Mouse (Mus musculus) embryonic facial prominence, embryonic 11.5 days (tissue): ENCODE data around the gene Kcnd3. TPM values are rescaled to one million over a fixed set of nuclear protein-coding genes. Genes with fewer than 3 reads are reported as not detected.

ENCODE experiments used
- ATAC-seq: fragments of 200-750 bp; cut with Nextera tagmentation; replicated peaks from 2 replicates; pipeline ENCODE4 v1.8.0; 2017; ENCODE audit warnings: low read depth; ENCODE audit not compliant: insufficient number of reproducible peaks, low FRiP score, low TSS enrichment
- DNase-seq: peaks from one replicate; pipeline ENCODE4 v3.0.0-alpha.2; 2015; ENCODE audit warnings: low spot score
- H3K27ac ChIP-seq: fragments of 300-500 bp; sonication (generic); replicated peaks from 2 replicates; pipeline ENCODE4 v1.5.1; 2014; ENCODE audit warnings: mild to moderate bottlenecking, low read depth, low read length, control low read depth
- H3K27me3 ChIP-seq: fragments of 300-500 bp; sonication (generic); 2 replicates; pipeline ENCODE4 v1.6.1; 2014; ENCODE audit warnings: mild to moderate bottlenecking, low read length, moderate library complexity, mixed read lengths; ENCODE audit not compliant: control insufficient read depth, insufficient read depth
- H3K36me3 ChIP-seq: fragments of 300-500 bp; sonication (generic); replicated peaks from 2 replicates; pipeline ENCODE4 v1.6.1; 2014; ENCODE audit warnings: low read depth, mild to moderate bottlenecking, low read length, moderate library complexity, mixed read lengths; ENCODE audit not compliant: control insufficient read depth, insufficient read depth
- H3K4me1 ChIP-seq: fragments of 300-500 bp; sonication (generic); 2 replicates; pipeline ENCODE4 v1.6.1; 2014; ENCODE audit warnings: low read length, mixed read lengths; ENCODE audit not compliant: control insufficient read depth, insufficient read depth
- H3K4me2 ChIP-seq: fragments of 300-500 bp; sonication (generic); 2 replicates; pipeline ENCODE4 v1.6.1; 2014; ENCODE audit warnings: low read depth, mild to moderate bottlenecking, control low read depth, low read length, moderate library complexity
- H3K4me3 ChIP-seq: fragments of 300-500 bp; sonication (generic); 2 replicates; pipeline ENCODE4 v1.5.1; 2014; ENCODE audit warnings: low read depth, low read length, control low read depth
- H3K9ac ChIP-seq: fragments of 300-500 bp; sonication (generic); replicated peaks from 2 replicates; pipeline ENCODE4 v1.6.1; 2014; ENCODE audit warnings: mild to moderate bottlenecking, control low read depth, low read length
- H3K9me3 ChIP-seq: fragments of 300-500 bp; sonication (generic); replicated peaks from 2 replicates; pipeline ENCODE4 v1.6.1; 2016; ENCODE audit warnings: mild to moderate bottlenecking, low read length, inconsistent platforms, mixed read lengths; ENCODE audit not compliant: control insufficient read depth
- WGBS: fragments of 180-500 bp; shearing (Covaris S2); extraction: QIAGEN DNeasy Blood & Tissue Kit; methylation state at CpG from one replicate; pipeline ENCODE4 v1.1.7; 2014; 5-methylcytosine and 5-hydroxymethylcytosine counted together
- polyA plus RNA-seq: library from polyadenylated mRNA; unstranded; fragments of >200 nt; fragmentation: Nextera tagmentation; extraction: Ambion mirVana; gene quantifications from 2 replicates; pipeline ENCODE4 v1.2.1, GENCODE M21; 2014

The Kcnd3 gene
- polyA plus RNA-seq, 1 experiment from 2014 or later = 0.59 TPM

DNA sequence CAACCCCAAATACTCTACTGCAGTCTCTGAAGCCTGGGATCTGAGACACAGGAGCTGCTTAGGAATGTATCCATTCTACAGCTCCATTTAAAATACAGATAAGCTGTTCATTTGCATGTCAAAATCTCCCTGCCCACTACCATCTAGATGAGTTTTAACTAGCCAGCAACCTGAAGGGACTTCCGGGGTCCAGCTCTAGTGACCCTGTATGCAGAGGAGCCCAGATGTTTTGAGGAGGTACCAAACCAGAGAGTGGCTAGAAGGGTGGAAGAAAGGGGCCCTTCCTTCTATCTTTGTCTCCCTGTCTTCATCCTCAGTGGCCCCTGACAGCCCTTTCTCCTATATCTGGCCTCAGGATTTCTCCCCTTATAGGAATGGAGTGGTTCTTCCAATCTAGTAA is 218.7 kb downstream of the Kcnd3 start:
- no peak for ATAC-seq
- WGBS = 86% methylated on average over 1 of the region's 1 CpGs
- DNase-seq = no peak
- no peak overlapping the region for H3K4me2 ChIP-seq
- no peak overlapping the region for H3K4me3 ChIP-seq
- H3K4me1 ChIP-seq = no peaks in the 10 kb centered on the region
- no peaks in the 10 kb centered on the region for H3K36me3 ChIP-seq
- no peaks in the 10 kb centered on the region for H3K9me3 ChIP-seq
- no peak overlapping the region for H3K27ac ChIP-seq
- no peak overlapping the region for H3K9ac ChIP-seq
- no peaks in the 10 kb centered on the region for H3K27me3 ChIP-seq

DNA sequence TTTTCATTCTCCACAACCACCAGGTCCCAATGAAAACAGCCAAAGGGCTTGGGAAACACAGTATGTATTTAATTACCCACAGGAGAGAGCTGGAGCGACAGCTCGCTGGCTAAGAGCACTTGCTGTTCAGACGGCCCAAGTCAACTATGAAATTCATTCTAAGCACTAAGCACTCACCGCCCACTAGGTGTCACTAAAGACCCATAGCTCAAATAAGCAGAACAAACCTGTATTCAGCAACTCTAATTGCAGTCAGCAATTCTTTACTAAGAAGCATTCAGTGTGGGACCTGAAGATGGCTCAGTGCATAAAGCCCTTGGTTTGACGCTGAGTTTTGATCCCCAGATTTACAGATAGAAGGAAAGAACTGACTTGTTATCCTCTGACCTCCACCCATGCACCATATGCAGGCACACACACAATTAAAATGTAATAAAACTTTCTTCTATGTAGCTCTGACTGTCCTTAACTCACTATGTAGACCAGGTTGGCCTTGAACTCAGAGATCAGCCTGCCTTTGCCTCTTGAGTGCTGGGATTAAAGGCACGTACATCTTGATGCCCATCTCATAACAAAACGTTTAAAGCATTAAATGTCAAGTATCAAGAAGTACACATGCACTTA is 222.6 kb downstream of the Kcnd3 start:
- ATAC-seq (peak; percentile 48; the same call in 1 of the 2 replicates), DNase-seq (peak; percentile 90)

DNA sequence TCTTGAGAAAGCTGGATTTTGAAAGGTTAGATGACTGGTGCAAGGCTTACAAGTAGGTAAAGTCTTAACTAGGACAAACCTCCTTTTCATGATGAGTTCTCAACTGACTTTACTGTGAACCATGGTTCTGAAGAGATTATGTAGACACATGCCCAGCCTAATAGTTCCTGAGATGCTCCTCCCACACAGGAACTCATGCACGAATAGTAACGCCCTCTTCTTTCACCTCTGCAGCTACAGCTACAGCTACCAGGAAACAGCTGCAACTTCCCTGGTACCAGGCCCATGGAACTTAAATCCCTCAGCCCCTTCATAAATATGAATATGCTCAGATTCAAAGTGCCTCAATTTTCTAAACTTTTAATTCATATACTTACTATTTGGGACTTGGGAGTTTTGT is 223.8 kb downstream of the Kcnd3 start:
- Histone ChIP-seq H3K27ac (no peak overlapping the region), H3K9me3 (no peaks in the 10 kb centered on the region), H3K4me1 (no peaks in the 10 kb centered on the region), H3K36me3 (peaks cover 3% of the 10 kb centered on the region; the same call in 1 of the 2 replicates), H3K27me3 (no peaks in the 10 kb centered on the region), H3K9ac (no peak overlapping the region), H3K4me2 (no peak overlapping the region), H3K4me3 (no peak overlapping the region)
- no peak for ATAC-seq
- 64% methylated on average over 2 of the region's 2 CpGs for WGBS
- DNase-seq = no peak

More for the DNA sequence above, 222.6 kb downstream of the Kcnd3 start:
- peaks cover 3% of the 10 kb centered on the region; the same call in 1 of the 2 replicates for H3K36me3 ChIP-seq
- H3K9ac ChIP-seq = no peak overlapping the region
- H3K4me1 ChIP-seq = no peaks in the 10 kb centered on the region
- H3K4me3 ChIP-seq = no peak overlapping the region
- 20% methylated on average over 7 of the region's 7 CpGs for WGBS
- H3K4me2 ChIP-seq = no peak overlapping the region
- no peak overlapping the region for H3K27ac ChIP-seq
- no peaks in the 10 kb centered on the region for H3K27me3 ChIP-seq
- H3K9me3 ChIP-seq = no peaks in the 10 kb centered on the region

DNA sequence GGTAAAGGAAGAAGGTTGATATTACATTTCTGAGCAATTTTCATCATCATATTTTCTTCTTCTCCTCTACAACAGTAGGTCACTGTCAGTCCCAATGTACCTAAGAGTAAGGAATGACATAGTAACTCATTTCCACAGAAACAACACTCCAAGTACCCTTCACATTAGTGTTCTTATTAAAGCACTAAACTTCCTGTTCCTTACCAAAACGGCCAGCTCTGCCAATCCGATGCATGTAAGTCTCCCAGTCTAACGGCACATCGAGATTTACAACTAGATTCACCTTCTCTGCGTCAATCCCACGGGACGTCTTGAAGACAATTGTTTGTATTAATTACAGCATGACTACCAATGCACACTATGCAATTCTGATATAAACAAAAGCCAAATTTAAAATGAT is 228.2 kb downstream of the Kcnd3 start:
- Histone ChIP-seq H3K36me3 (peaks cover 3% of the 10 kb centered on the region; the same call in 1 of the 2 replicates), H3K9me3 (no peaks in the 10 kb centered on the region), H3K27ac (no peak overlapping the region), H3K9ac (no peak overlapping the region), H3K4me3 (no peak overlapping the region), H3K4me2 (no peak overlapping the region), H3K27me3 (no peaks in the 10 kb centered on the region), H3K4me1 (no peaks in the 10 kb centered on the region)
- DNase-seq (no peak), ATAC-seq (no peak)
- WGBS = 90% methylated on average over 7 of the region's 7 CpGs

DNA sequence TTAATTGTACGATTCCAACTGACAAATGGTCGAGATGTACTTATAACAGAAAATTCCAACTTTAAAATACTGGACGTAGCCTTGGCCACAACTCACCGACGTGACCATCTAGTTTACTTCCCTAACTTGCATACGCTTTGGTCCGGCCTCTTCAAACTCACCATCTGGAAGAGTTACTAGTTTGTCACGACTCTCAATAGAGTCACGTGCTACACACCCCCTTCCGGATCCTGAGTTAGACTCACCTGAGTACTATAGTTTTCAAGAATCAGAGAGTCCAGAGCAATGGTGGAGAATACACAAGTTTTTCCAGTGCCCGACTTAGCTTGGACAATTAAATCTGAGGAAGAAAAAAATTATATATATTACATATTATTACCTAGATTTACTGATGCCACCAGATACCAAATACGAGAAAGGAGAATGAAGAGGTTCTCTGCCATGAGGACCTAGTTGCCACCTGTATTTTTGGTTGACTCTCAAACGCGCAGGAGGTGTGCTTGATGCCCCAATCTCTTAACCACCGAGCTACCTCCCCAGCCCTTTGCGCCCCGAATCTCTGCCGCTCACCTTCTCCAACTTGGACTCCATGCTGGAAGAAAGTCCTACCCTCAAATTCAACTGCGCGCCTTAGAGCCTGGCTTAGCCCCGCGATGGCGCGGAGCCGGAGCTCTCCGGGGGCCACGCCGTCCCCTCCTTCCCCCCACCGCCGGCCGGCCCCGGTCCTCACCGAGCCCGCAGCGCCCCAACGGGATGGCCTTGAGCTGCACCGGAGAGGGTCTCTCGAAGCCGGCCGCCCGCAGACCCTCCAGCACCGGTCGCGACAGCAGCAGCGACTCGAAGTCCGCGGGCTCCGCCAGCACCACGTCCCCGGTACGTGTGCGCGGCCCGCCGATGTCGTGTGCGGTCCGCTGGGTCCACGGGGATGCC is 234.5 kb downstream of the Kcnd3 start:
- peak overlapping the region; percentile 59 for H3K4me2 ChIP-seq
- no peak overlapping the region for H3K27ac ChIP-seq
- no peaks in the 10 kb centered on the region for H3K9me3 ChIP-seq
- H3K4me3 ChIP-seq = peak overlapping the region; percentile 92
- DNase-seq (peak; percentile 54), ATAC-seq (peak; percentile 72; the same call in 1 of the 2 replicates)
- peak overlapping the region; percentile 93 for H3K9ac ChIP-seq
- 9% methylated on average over 54 of the region's 60 CpGs for WGBS
- H3K36me3 ChIP-seq = no peaks in the 10 kb centered on the region; the same call in 1 of the 2 replicates
- no peaks in the 10 kb centered on the region for H3K4me1 ChIP-seq
- no peaks in the 10 kb centered on the region for H3K27me3 ChIP-seq

DNA sequence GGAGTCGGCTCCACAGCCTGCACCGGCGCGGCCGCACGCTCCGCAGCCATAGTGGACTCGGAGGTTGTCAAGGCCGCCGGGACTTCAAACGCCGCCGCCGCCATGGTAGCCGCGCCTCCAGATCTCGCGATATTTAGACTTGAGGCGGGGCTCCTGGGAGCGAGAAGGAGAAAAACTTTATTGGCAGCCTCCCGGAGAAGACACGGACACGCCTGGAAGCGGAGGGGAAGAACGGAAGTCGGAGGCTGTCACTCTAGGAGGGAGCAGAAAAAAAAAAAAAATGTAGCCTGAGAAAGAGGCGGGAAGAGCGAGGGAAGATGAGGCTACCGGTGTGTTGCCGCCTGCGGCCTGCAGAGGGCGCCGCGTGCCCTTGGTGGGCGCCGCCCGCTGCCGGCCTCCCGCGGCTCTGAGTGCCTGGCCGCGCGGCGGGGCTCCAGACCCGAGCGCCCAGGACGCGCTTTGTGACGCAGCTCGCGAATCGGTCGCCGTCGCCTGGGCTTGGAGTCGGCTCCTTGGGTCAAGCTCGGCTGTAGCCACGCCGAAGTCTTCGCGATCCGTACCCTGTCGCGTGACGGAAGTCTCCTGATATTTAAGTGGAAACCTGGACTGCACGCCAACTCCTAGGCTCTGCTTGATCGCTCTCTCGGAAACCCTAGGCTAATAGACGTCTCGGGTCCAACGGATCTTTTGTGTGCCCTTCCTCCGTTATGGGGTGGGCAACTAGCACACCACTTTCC is 235.4 kb downstream of the Kcnd3 start, which contains the start of gene Ddx20:
Ddx20 (minus strand) TSS at position 251 of the 737 bp plus-strand sequence.
- no peaks in the 10 kb centered on the region for H3K9me3 ChIP-seq
- H3K4me3 ChIP-seq = peak within 1 kb of the TSS; percentile 92
- H3K36me3 ChIP-seq = no peaks in the 10 kb centered on the region; the same call in 1 of the 2 replicates
- peak; percentile 96 for ATAC-seq
- H3K4me1 ChIP-seq = no peaks in the 10 kb centered on the region
- peak; percentile 98 for DNase-seq
- H3K27me3 ChIP-seq = no peaks in the 10 kb centered on the region
- H3K9ac ChIP-seq = peak within 1 kb of the TSS; percentile 93
- peak within 1 kb of the TSS; percentile 59 for H3K4me2 ChIP-seq
- WGBS = under 1% methylated on average over 70 of the region's 72 CpGs
- no peak within 1 kb of the TSS for H3K27ac ChIP-seq

DNA sequence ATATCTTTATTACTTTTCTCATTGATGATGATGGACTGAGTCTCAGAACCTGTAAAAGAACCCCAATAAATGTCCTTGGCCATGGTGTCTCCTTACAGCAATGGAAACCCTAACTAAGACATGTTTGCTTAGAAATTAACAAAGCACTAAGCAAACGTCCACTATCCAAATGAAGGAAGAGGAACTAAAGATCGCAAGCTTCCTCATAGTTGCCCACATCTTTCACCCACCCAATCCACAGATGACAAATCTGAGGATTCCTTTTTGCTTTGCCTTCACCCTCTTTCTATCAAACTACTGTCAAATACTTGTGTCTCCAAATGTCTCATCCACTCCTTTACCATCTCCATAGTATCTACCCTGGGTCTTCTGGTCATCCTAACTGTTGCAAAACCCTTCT is 236.4 kb downstream of the Kcnd3 start:
- Histone ChIP-seq H3K9me3 (no peaks in the 10 kb centered on the region), H3K4me3 (no peak overlapping the region), H3K4me2 (no peak overlapping the region), H3K27me3 (no peaks in the 10 kb centered on the region), H3K4me1 (no peaks in the 10 kb centered on the region), H3K36me3 (no peaks in the 10 kb centered on the region; the same call in 1 of the 2 replicates), H3K27ac (no peak overlapping the region), H3K9ac (no peak overlapping the region)
- WGBS = 88% methylated on average over 2 of the region's 2 CpGs
- DNase-seq (no peak), ATAC-seq (no peak)
